Mouse (Mus musculus) liver, adult 2 months (tissue): ENCODE data around the gene Tcea2.

Source experiments
- CTCF ChIP-seq: fragments of 200-500 bp; IDR thresholded peaks from 2 replicates; pipeline ENCODE4 v1.5.1; 2011; ENCODE audit warnings: low read depth, low read length, control low read depth
- POLR2A ChIP-seq: fragments of 200-500 bp; IDR thresholded peaks from 2 replicates; pipeline ENCODE4 v1.6.1; 2011; ENCODE audit warnings: low read length, control low read depth; ENCODE audit not compliant: insufficient read depth; ENCODE audit errors: extremely low read depth

DNA sequence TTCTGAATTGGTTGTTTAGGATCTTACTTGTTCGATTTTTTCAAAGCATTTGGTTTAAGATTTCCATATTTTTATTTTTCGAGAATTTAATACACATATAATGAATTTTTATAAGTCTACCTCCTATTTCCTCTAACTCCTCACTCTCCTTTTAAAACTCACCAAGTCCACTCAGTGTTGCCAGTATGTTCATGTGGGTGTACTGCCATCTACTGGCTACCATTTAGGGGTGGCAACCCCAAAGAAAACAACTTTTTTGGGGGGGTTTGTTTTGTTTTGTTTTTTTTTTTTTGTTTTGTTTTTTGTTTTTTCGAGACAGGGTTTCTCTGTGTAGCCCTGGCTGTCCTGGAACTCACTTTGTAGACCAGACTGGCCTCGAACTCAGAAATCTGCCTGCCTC is 26.6 kb downstream of the Tcea2 start:
- TF ChIP-seq CTCF (no peak), POLR2A (no peak)
